Mouse (Mus musculus): ENCODE measurements around the gene Vars. TPM values are rescaled to one million over a fixed set of nuclear protein-coding genes. Genes with fewer than 3 reads are reported as not detected.
"Not testable (repeated sequence)": the region's sequence is repeated elsewhere in the genome, so short reads cannot be mapped to it uniquely, and the experiment has no call there.

Gene Vars
- polyA plus RNA-seq, 2 experiments: 88.3 to 163 TPM

DNA sequence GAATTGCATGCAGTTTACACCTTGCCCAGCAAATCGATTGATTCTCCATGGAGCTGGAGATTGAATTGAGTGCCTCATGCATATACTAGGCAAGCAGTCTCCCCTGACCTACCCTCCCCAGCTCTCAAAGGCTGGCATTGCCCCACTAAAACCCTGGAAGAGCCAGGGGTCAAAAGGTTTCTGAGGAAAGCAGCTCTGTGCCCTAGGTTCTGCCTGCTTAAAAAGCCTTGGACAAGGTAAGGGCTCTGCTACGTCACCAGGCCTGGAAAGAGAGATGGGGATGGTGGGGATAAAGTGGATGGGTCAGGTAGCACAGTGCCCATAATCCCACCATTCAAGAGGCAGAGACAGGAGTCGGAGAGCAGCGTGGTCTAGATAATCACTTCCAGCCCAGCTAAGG is 46.0 kb upstream of the Vars start:
- DNase-seq (ENCODE audit: low spot score) (no peak), ATAC-seq (ENCODE audit: low FRiP score, low read depth) (no peak)
- no peak overlapping the region for H3K4me2 ChIP-seq (replicated peaks; ENCODE audit: low read depth, low read length, severe bottlenecking)

GRCm38 (mm10) chr17:34955884-34956283 is 44.9 kb upstream of the Vars start:
- H3K9me3 ChIP-seq (ENCODE audit: control insufficient read depth, low read length): no peaks in the 10 kb centered on the region
- H3K9ac ChIP-seq (ENCODE audit: low read depth, low read length, severe bottlenecking): no peak overlapping the region
- 79% methylated on average over 3 of the region's 3 CpGs for WGBS
- H3K4me1 ChIP-seq (ENCODE audit: control insufficient read depth, insufficient read depth, low read length): peaks cover 3% of the 10 kb centered on the region
- TF ChIP-seq POLR2A (IDR thresholded peaks at IDR 0.05; ENCODE audit: borderline replicate concordance, extremely low read depth, insufficient read depth, insufficient read length): no peak
- no peak overlapping the region for H3K4me3 ChIP-seq (replicated peaks; ENCODE audit: low read length)
- peaks cover 7% of the 10 kb centered on the region; the same call in 1 of the 2 replicates for H3K27me3 ChIP-seq (ENCODE audit: control insufficient read depth, insufficient read depth, low read length)
- H3K36me3 ChIP-seq (ENCODE audit: control insufficient read depth, insufficient read depth, low read length): peaks cover 7% of the 10 kb centered on the region
- ATAC-seq (ENCODE audit: low FRiP score, low read depth): no peak
- H3K4me2 ChIP-seq (replicated peaks; ENCODE audit: low read depth, low read length, severe bottlenecking): no peak overlapping the region
- no peak overlapping the region for H3K27ac ChIP-seq (replicated peaks; ENCODE audit: low read depth, low read length)
- no peak for DNase-seq (ENCODE audit: low spot score)

More for the DNA sequence above, 46.0 kb upstream of the Vars start:
- Histone ChIP-seq H3K27me3 (ENCODE audit: control insufficient read depth, insufficient read depth, low read length) (peaks cover 7% of the 10 kb centered on the region; the same call in 1 of the 2 replicates), H3K27ac (replicated peaks; ENCODE audit: low read depth, low read length) (no peak overlapping the region), H3K36me3 (ENCODE audit: control insufficient read depth, insufficient read depth, low read length) (peaks cover 17% of the 10 kb centered on the region), H3K9ac (ENCODE audit: low read depth, low read length, severe bottlenecking) (no peak overlapping the region), H3K4me3 (replicated peaks; ENCODE audit: low read length) (no peak overlapping the region), H3K4me1 (ENCODE audit: control insufficient read depth, insufficient read depth, low read length) (peaks cover 9% of the 10 kb centered on the region), H3K9me3 (ENCODE audit: control insufficient read depth, low read length) (no peaks in the 10 kb centered on the region)
- TF ChIP-seq POLR2A (IDR thresholded peaks at IDR 0.05; ENCODE audit: borderline replicate concordance, extremely low read depth, insufficient read depth, insufficient read length): no peak
- 57% methylated on average over 4 of the region's 4 CpGs for WGBS

DNA sequence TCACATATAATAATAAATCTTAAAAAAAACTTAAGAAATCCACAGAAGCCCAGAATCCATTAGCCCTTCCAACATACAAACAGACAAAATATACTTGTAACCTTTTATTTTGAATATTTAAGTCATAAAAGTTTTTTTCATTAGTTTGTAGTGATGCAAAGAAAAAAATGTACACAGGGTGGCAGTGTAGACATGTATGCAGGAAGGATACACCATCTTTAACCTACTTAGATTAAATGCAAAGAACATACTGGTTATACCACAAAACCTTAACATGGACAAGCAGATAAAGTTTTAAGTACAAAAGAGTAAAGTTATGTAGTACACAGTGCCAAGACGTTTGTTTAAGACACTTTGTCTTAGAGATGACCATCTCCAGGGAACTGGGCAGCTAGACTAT is 44.4 kb upstream of the Vars start:
- no peaks in the 10 kb centered on the region for H3K9me3 ChIP-seq (ENCODE audit: control insufficient read depth, low read length)
- peaks cover 2% of the 10 kb centered on the region; the same call in 1 of the 2 replicates for H3K36me3 ChIP-seq (ENCODE audit: control insufficient read depth, insufficient read depth, low read length)
- H3K4me2 ChIP-seq (replicated peaks; ENCODE audit: low read depth, low read length, severe bottlenecking): no peak overlapping the region
- 49% methylated on average over 1 of the region's 1 CpGs for WGBS
- TF ChIP-seq POLR2A (IDR thresholded peaks at IDR 0.05; ENCODE audit: borderline replicate concordance, extremely low read depth, insufficient read depth, insufficient read length): no peak
- no peak overlapping the region for H3K27ac ChIP-seq (replicated peaks; ENCODE audit: low read depth, low read length)
- H3K9ac ChIP-seq (ENCODE audit: low read depth, low read length, severe bottlenecking): no peak overlapping the region
- DNase-seq (ENCODE audit: low spot score): no peak
- H3K4me3 ChIP-seq (replicated peaks; ENCODE audit: low read length): no peak overlapping the region
- H3K27me3 ChIP-seq (ENCODE audit: control insufficient read depth, insufficient read depth, low read length): peaks cover 7% of the 10 kb centered on the region; the same call in 1 of the 2 replicates
- no peaks in the 10 kb centered on the region; the same call in 1 of the 2 replicates for H3K4me1 ChIP-seq (ENCODE audit: control insufficient read depth, insufficient read depth, low read length)
- ATAC-seq (ENCODE audit: low FRiP score, low read depth): no peak

GRCm38 (mm10) chr17:34957291-34957690 is 43.5 kb upstream of the Vars start:
- not testable (repeated sequence) for H3K27ac ChIP-seq (replicated peaks; ENCODE audit: low read depth, low read length); H3K4me1 ChIP-seq (ENCODE audit: control insufficient read depth, insufficient read depth, low read length); H3K9me3 ChIP-seq (ENCODE audit: control insufficient read depth, low read length); H3K9ac ChIP-seq (ENCODE audit: low read depth, low read length, severe bottlenecking); H3K27me3 ChIP-seq (ENCODE audit: control insufficient read depth, insufficient read depth, low read length); DNase-seq (ENCODE audit: low spot score); H3K4me3 ChIP-seq (replicated peaks; ENCODE audit: low read length); H3K36me3 ChIP-seq (ENCODE audit: control insufficient read depth, insufficient read depth, low read length); H3K4me2 ChIP-seq (replicated peaks; ENCODE audit: low read depth, low read length, severe bottlenecking); ATAC-seq (ENCODE audit: low FRiP score, low read depth)
- WGBS: 11% methylated on average over 17 of the region's 40 CpGs

- 37% methylated on average over 18 of the region's 40 CpGs for WGBS
- not testable (repeated sequence) for H3K9me3 ChIP-seq (ENCODE audit: control insufficient read depth, low read length); ATAC-seq (ENCODE audit: low FRiP score, low read depth); H3K4me3 ChIP-seq (replicated peaks; ENCODE audit: low read length); H3K4me1 ChIP-seq (ENCODE audit: control insufficient read depth, insufficient read depth, low read length); H3K9ac ChIP-seq (ENCODE audit: low read depth, low read length, severe bottlenecking); H3K27me3 ChIP-seq (ENCODE audit: control insufficient read depth, insufficient read depth, low read length); DNase-seq (ENCODE audit: low spot score); H3K27ac ChIP-seq (replicated peaks; ENCODE audit: low read depth, low read length); H3K36me3 ChIP-seq (ENCODE audit: control insufficient read depth, insufficient read depth, low read length); H3K4me2 ChIP-seq (replicated peaks; ENCODE audit: low read depth, low read length, severe bottlenecking)
Measured at GRCm38 (mm10) chr17:34957966-34958365, 42.8 kb upstream of the Vars start.

DNA sequence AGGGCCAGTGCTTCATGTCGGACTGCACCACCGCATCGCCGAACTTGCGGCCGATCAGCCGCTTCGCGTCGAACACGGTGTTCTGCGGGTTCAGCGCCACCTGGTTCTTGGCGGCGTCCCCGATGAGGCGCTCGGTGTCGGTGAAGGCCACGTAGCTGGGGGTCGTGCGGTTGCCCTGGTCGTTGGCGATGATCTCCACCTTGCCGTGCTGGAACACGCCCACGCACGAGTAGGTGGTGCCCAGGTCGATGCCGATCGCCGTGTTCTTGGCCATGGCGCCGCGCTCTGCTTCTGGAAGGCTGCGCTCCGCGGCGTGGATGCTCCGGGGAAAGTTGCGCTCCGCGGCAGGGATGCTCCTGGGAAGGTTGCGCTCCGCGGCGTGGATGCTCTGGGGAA is 42.1 kb upstream of the Vars start:
- H3K27ac ChIP-seq (replicated peaks; ENCODE audit: low read depth, low read length); DNase-seq (ENCODE audit: low spot score); H3K9ac ChIP-seq (ENCODE audit: low read depth, low read length, severe bottlenecking); H3K9me3 ChIP-seq (ENCODE audit: control insufficient read depth, low read length); H3K27me3 ChIP-seq (ENCODE audit: control insufficient read depth, insufficient read depth, low read length); H3K4me1 ChIP-seq (ENCODE audit: control insufficient read depth, insufficient read depth, low read length); H3K36me3 ChIP-seq (ENCODE audit: control insufficient read depth, insufficient read depth, low read length): not testable (repeated sequence)
- 2% methylated on average over 20 of the region's 47 CpGs for WGBS
- ATAC-seq (ENCODE audit: low FRiP score, low read depth): peak; percentile 7
- peak overlapping the region; percentile 67 for H3K4me2 ChIP-seq (replicated peaks; ENCODE audit: low read depth, low read length, severe bottlenecking)
- peak overlapping the region; percentile 50 for H3K4me3 ChIP-seq (replicated peaks; ENCODE audit: low read length)

All from limb, embryonic 14.5 days (tissue).